Mouse (Mus musculus): ENCODE measurements at regions not wholly inside any gene's neighbourhood (a gene's known extent, or its start where the extent isn't known, plus 50 kb on each side); places are given as distances from the start of the nearest gene placed in this dataset.

DNA sequence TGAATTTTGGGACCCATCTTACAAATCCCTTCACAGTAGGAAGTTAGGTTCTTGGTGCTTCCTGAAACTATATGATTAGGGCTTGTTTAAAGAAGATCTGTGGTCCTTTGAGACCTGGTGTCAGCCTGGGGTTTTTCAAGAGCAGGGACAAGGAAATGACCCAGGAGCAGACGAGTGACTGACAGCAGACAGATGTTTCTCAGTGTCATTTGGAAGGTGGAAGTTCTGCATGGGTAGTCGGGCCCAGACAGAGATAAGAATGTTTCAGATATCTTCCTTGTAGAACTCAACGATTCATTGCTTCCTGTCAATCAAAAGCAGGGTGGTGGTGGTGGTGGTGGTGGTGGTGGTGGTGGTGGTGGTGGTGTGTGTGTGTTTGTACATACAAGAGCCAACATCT lies 75.1 kb upstream of the Nrip1 start:
- no peak for TF ChIP-seq CTCF (IDR thresholded peaks at IDR 0.05; ENCODE audit: extremely low read depth, insufficient read depth, insufficient read length, insufficient replicate concordance)
- TF ChIP-seq POLR2A (IDR thresholded peaks at IDR 0.05; ENCODE audit: low read depth, low read length) = no peak
- no peaks in the 10 kb centered on the region; the same call in 1 of the 2 replicates for H3K4me1 ChIP-seq (ENCODE audit: control insufficient read depth, insufficient read depth, insufficient read length)
- DNase-seq (ENCODE audit: low read depth in 1 of 2, low spot score in 2 of 2) = no peak
- H3K4me3 ChIP-seq (ENCODE audit: extremely low read depth, insufficient read depth, insufficient read length) = no peak overlapping the region
- WGBS = 9% methylated on average over 3 of the region's 3 CpGs
- no peaks in the 10 kb centered on the region for H3K36me3 ChIP-seq (ENCODE audit: control insufficient read depth, insufficient read depth, low read length)
- H3K27me3 ChIP-seq (ENCODE audit: control insufficient read depth, insufficient read depth, low read length) = no peaks in the 10 kb centered on the region
- H3K27ac ChIP-seq (ENCODE audit: insufficient read depth, low read length) = no peak overlapping the region

GRCm38 (mm10) chr16:76447033-76447432 lies 73.4 kb upstream of the Nrip1 start:
- TF ChIP-seq POLR2A (IDR thresholded peaks at IDR 0.05; ENCODE audit: low read depth, low read length) (no peak), CTCF (IDR thresholded peaks at IDR 0.05; ENCODE audit: extremely low read depth, insufficient read depth, insufficient read length, insufficient replicate concordance) (no peak)
- Histone ChIP-seq H3K4me1 (ENCODE audit: control insufficient read depth, insufficient read depth, insufficient read length) (no peaks in the 10 kb centered on the region; the same call in 1 of the 2 replicates), H3K27ac (ENCODE audit: insufficient read depth, low read length) (no peak overlapping the region), H3K27me3 (ENCODE audit: control insufficient read depth, insufficient read depth, low read length) (no peaks in the 10 kb centered on the region), H3K36me3 (ENCODE audit: control insufficient read depth, insufficient read depth, low read length) (no peaks in the 10 kb centered on the region), H3K4me3 (ENCODE audit: extremely low read depth, insufficient read depth, insufficient read length) (no peak overlapping the region)
- DNase-seq (ENCODE audit: low read depth in 1 of 2, low spot score in 2 of 2) = no peak
- WGBS = 67% methylated on average over 3 of the region's 3 CpGs

DNA sequence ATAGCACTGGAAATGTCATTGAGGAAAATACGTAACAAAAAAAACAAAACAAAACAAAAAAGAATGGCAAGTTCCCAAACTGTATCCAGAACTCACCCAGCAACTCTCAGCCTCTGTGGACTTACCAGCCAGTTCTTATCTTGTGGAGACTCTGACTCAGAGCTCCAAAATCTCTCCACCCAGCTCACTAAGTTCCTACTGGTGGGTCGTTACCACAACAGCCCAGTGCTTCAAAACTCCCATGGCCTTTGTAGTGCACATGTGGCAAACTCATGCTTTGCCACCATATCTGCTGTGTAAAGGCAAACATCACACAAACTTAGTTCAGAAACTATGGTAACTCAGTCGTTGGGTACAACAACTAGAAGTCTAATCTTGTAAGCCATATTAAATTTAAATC lies 71.0 kb upstream of the Nrip1 start:
- no peaks in the 10 kb centered on the region; the same call in 1 of the 2 replicates for H3K4me1 ChIP-seq (ENCODE audit: control insufficient read depth, insufficient read depth, insufficient read length)
- no peaks in the 10 kb centered on the region for H3K36me3 ChIP-seq (ENCODE audit: control insufficient read depth, insufficient read depth, low read length)
- 66% methylated on average over 3 of the region's 3 CpGs for WGBS
- H3K27me3 ChIP-seq (ENCODE audit: control insufficient read depth, insufficient read depth, low read length) = no peaks in the 10 kb centered on the region
- no peak overlapping the region for H3K4me3 ChIP-seq (ENCODE audit: extremely low read depth, insufficient read depth, insufficient read length)
- H3K27ac ChIP-seq (ENCODE audit: insufficient read depth, low read length) = no peak overlapping the region
- no peak for TF ChIP-seq POLR2A (IDR thresholded peaks at IDR 0.05; ENCODE audit: low read depth, low read length)
- TF ChIP-seq CTCF (IDR thresholded peaks at IDR 0.05; ENCODE audit: extremely low read depth, insufficient read depth, insufficient read length, insufficient replicate concordance) = no peak
- no peak for DNase-seq (ENCODE audit: low read depth in 1 of 2, low spot score in 2 of 2)

GRCm38 (mm10) chr16:76442635-76443034 lies 69.0 kb upstream of the Nrip1 start:
- no peak for DNase-seq (ENCODE audit: low read depth in 1 of 2, low spot score in 2 of 2)
- no peaks in the 10 kb centered on the region for H3K4me1 ChIP-seq (ENCODE audit: control insufficient read depth, insufficient read depth, insufficient read length)
- TF ChIP-seq CTCF (IDR thresholded peaks at IDR 0.05; ENCODE audit: extremely low read depth, insufficient read depth, insufficient read length, insufficient replicate concordance) = no peak
- no peak for TF ChIP-seq POLR2A (IDR thresholded peaks at IDR 0.05; ENCODE audit: low read depth, low read length)
- no peak overlapping the region for H3K27ac ChIP-seq (ENCODE audit: insufficient read depth, low read length)
- H3K27me3 ChIP-seq (ENCODE audit: control insufficient read depth, insufficient read depth, low read length) = no peaks in the 10 kb centered on the region
- 67% methylated on average over 2 of the region's 2 CpGs for WGBS
- H3K36me3 ChIP-seq (ENCODE audit: control insufficient read depth, insufficient read depth, low read length) = no peaks in the 10 kb centered on the region
- no peak overlapping the region for H3K4me3 ChIP-seq (ENCODE audit: extremely low read depth, insufficient read depth, insufficient read length)

DNA sequence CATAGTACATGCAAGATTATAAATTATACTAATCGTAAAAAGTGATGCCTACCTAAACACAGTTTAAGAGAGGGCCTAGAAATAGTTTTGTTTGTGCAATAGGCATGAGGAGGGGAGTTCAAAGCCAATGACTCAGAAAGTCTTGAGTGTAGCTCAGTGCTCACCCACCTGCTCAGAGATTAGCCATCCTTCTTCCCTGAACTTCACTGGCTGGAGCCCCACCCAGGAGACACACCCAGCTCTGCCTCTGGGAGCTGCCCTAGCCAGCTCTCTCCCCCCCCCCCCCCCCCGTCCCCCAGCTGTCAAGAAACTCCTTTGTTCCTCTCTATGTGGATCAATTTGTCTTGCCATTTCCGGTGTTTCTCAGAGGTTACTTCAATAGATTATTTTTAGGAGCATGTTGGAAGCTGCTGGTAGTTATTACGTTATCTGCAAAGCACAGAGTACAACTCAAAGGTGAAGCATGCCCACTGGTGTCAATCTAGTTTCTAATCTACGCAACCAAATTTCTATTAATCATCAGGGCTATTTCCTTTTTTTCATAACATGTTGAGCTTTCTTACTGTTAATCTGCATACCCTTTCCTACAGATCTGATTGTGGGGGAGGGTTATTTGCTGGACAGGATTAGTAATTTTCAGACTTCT lies 68.3 kb upstream of the Nrip1 start:
- DNase-seq (ENCODE audit: low read depth in 1 of 2, low spot score in 2 of 2) = no peak

GRCm38 (mm10) chr16:76438093-76438883 lies 64.7 kb upstream of the Nrip1 start:
- TF ChIP-seq POLR2A (IDR thresholded peaks at IDR 0.05; ENCODE audit: low read depth, low read length) (no peak), CTCF (IDR thresholded peaks at IDR 0.05; ENCODE audit: extremely low read depth, insufficient read depth, insufficient read length, insufficient replicate concordance) (no peak)
- 89% methylated on average over 3 of the region's 3 CpGs for WGBS
- Histone ChIP-seq H3K36me3 (ENCODE audit: control insufficient read depth, insufficient read depth, low read length) (no peaks in the 10 kb centered on the region), H3K27ac (ENCODE audit: insufficient read depth, low read length) (no peak overlapping the region), H3K4me1 (ENCODE audit: control insufficient read depth, insufficient read depth, insufficient read length) (no peaks in the 10 kb centered on the region; the same call in 1 of the 2 replicates), H3K27me3 (ENCODE audit: control insufficient read depth, insufficient read depth, low read length) (no peaks in the 10 kb centered on the region), H3K4me3 (ENCODE audit: extremely low read depth, insufficient read depth, insufficient read length) (no peak overlapping the region)
- no peak for DNase-seq (ENCODE audit: low read depth in 1 of 2, low spot score in 2 of 2)

More for the DNA sequence above, 68.3 kb upstream of the Nrip1 start:
- Histone ChIP-seq H3K27me3 (ENCODE audit: control insufficient read depth, insufficient read depth, low read length) (no peaks in the 10 kb centered on the region), H3K27ac (ENCODE audit: insufficient read depth, low read length) (no peak overlapping the region), H3K4me1 (ENCODE audit: control insufficient read depth, insufficient read depth, insufficient read length) (no peaks in the 10 kb centered on the region), H3K36me3 (ENCODE audit: control insufficient read depth, insufficient read depth, low read length) (no peaks in the 10 kb centered on the region), H3K4me3 (ENCODE audit: extremely low read depth, insufficient read depth, insufficient read length) (no peak overlapping the region)
- 36% methylated on average over 5 of the region's 5 CpGs for WGBS
- TF ChIP-seq POLR2A (IDR thresholded peaks at IDR 0.05; ENCODE audit: low read depth, low read length) = no peak

DNA sequence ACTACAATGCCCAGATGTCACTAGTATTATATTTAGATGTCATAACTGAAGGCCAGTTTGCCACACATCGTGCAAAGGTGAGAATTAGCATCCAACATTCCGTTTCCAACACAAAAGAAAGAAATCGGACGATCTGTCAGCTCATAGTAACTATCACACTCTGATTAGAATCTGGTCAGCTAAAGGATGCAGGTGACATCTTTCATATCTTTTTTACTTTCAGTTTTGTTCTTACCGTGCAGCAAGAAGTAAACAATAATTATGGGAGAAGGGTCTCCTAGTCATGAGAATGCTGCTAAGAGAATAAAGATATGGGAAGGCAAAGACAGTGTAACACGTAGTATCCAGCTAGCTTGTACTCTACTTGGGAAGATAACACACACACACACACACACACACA lies 62.7 kb upstream of the Nrip1 start:
- no peak for TF ChIP-seq POLR2A (IDR thresholded peaks at IDR 0.05; ENCODE audit: low read depth, low read length)
- no peak for TF ChIP-seq CTCF (IDR thresholded peaks at IDR 0.05; ENCODE audit: extremely low read depth, insufficient read depth, insufficient read length, insufficient replicate concordance)
- H3K36me3 ChIP-seq (ENCODE audit: control insufficient read depth, insufficient read depth, low read length) = no peaks in the 10 kb centered on the region
- H3K27me3 ChIP-seq (ENCODE audit: control insufficient read depth, insufficient read depth, low read length) = no peaks in the 10 kb centered on the region
- no peak overlapping the region for H3K27ac ChIP-seq (ENCODE audit: insufficient read depth, low read length)
- no peak for DNase-seq (ENCODE audit: low read depth in 1 of 2, low spot score in 2 of 2)
- H3K4me3 ChIP-seq (ENCODE audit: extremely low read depth, insufficient read depth, insufficient read length) = no peak overlapping the region
- 77% methylated on average over 6 of the region's 6 CpGs for WGBS
- H3K4me1 ChIP-seq (ENCODE audit: control insufficient read depth, insufficient read depth, insufficient read length) = no peaks in the 10 kb centered on the region; the same call in 1 of the 2 replicates
